Mouse (Mus musculus) testis, adult 10 weeks (tissue): Measurements from ENCODE around the gene Pafah1b3. TPM values are rescaled to one million over a fixed set of nuclear protein-coding genes. Genes with fewer than 3 reads are reported as not detected.

ENCODE experiments used
- polyA plus RNA-seq: library from polyadenylated mRNA; stranded (reverse); fragments of 350-450 nt; fragmentation: Illumina TruSeq; extraction: RNeasy Lipid Tissue Mini Kit (QIAGEN cat#74804); gene quantifications from one replicate; pipeline ENCODE4 v1.2.3, GENCODE M21; 2014; ENCODE audit warnings: low read depth, low replicate concordance

The Pafah1b3 gene
- polyA plus RNA-seq: 1.5 TPM

DNA sequence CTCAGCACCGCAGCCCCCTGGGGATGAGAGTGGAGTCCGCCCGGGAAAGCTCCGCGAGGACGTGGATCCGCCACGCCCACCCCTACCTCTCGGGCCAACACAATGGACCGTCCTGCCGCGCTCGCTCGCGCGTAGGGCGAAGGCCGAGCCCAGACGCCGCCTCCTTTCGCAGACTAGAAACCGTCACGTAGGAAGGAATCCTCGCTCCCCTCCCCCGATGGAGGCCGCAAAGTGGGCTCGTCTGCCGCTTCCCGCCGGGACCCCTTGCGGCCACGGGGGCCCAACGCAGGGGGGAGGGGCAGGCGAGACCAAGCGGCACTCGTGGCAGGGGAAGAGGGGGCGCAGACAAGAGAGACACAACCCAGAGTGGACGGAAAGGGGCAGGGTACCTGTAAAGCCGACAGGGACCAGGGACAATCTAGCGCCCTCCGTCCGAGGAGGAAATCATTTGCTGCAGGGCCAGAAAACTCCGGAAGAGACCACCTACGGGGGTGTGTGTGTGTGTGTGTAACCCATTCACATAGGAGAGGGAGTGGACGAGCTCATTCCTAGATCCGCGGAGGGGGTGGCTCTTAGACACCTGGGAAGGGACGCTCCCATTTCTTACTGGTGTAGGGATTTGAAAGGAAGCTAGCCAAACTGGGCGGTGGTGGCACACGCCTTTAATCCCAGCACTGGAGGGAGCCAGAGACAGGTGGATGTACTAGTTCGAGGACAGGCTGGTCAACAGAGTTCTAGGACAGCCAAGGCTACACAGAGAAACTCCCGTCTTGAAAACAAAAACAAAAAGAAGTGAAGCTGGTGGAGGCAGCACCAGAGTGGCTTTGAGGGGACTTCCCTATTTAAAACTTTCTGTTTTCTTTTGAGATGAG, at the start of gene Pafah1b3:
Gene Pafah1b3, minus strand, starts transcription at position 533 of the 872 bp plus-strand sequence.

DNA sequence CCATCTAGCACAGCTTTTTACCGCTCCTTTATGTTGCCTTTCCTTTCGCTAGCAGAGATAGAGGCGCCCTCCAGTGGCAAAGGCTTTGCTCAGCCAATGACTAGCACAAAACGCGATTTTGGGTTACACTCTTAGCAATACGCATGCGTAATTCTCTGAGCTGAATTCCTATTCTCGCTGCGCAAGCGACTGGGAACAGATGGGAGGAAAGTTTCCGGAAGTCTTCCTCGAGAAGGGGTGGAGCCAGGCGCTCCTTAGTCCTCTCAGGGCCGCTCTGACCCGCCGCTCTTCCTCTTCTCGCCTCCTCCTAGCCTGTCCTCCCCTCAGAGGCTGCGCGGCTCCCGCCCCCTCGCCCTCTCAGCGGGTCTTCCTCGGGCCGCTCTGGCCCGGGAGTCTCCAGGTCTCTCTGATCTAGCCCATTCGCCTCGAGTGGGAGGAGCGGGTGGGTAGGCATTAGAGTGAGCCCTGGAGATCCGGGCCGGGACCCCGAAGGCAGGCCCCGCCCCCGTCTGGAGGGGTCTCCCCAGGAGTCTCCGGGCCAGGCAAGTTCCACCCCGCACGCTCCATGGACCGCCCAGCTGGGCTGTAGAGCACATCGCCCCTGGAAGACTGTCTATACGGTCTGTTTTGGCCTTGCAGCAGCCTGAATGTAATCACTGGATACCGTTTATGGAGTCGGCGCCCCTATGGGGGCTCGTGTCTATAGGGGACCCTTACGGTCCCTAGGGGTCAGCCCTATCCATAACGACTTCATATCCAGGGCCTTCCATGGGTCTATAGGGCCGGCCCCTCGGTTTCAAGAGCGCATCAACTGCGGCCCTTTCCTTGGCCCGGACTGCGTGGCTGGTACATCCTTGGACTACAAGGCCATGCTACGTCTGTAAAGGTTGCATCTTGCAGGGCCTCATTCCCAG, 19.0 kb upstream of the Pafah1b3 start, which contains the start of gene Megf8:
Gene Megf8, plus strand, starts transcription at position 633 of the 914 bp plus-strand sequence.

GRCm38 (mm10) chr7:25305956-25306613, 8.3 kb upstream of the Pafah1b3 start, which contains the start of gene Tmem145:
Gene Tmem145 (plus strand): TSS chr7:25306106.

DNA sequence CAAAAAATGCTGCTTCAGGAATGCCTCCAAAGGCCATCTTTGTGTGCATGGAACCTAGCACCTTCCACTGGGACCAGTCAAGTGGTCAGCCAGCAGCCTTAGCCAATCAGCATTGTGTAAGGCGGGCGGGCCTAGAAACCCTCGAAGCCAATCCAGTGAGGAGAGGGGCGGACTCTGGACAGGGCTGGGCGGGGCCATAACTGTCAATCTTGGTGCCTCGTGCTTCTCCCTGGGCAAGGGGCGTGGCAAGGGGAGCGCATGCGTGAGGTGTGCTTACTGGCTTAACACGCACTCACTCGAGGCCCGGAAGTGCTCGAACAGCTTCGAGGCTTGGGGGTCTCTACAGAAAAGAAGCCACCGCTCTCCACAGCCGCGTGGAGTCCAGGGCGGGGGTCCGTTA, 3.3 kb upstream of the Pafah1b3 start, which contains the start of gene Prr19:
Gene Prr19, plus strand, starts transcription at position 349 of the 400 bp plus-strand sequence.

GRCm38 (mm10) chr7:25267301-25267750, 30.5 kb downstream of the Pafah1b3 start, which contains the start of gene Cic:
Gene Cic (plus strand): TSS chr7:25267704.

DNA sequence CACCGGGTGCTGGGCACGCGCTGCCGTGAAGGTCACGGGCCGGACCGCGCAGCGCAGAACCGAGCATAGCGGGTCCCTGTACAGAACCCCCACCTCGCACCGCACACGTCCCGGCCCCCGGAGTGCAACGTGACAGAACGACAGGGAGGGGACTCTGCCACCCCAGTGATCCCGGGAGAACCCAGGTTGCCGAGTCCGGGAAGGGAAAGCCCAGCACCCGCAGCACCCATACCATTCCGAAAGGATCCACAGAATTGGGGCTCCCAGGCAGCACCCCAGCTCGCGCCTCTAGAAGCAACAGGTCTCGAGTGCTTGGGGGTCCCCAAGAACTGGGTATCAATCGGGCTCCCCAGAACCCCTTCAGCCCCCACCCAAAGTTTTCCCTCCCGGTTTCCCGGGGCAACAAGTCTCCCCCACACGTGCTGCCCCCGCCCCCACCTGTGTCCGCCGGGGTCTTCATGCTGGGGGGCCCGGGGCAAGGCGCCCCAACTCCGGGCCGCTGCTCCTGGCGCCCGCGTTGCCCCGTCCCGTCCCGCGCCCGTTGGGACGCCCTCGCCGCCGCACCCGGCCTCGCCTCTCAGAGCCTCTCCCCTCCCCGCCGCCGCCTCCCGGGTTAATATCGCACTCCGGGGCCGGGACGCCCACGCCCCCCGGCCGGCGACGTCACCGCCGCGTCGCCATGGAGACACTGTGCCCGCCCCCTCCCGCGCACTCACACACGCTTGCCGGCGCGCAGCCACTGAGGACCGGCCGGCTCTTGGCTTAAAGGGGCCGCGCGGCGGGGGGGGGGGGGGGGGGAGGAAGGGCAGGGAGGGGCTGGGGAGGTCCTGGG, 47.4 kb downstream of the Pafah1b3 start, which contains the start of gene Erf:
Gene Erf, minus strand, starts transcription at position 621 of the 832 bp plus-strand sequence.

Other genes with a start within 250 kb of the Pafah1b3 start
- 2.1 TPM for gene Grik5, start 225.6 kb downstream of the Pafah1b3 start, polyA plus RNA-seq
- 4.3 TPM for gene Zfp574, start 225.4 kb downstream of the Pafah1b3 start, polyA plus RNA-seq
- gene Pou2f2, start 118.3 kb downstream of the Pafah1b3 start, polyA plus RNA-seq: 3.8 TPM
- 0.43 TPM for gene Dedd2, start 77.4 kb downstream of the Pafah1b3 start, polyA plus RNA-seq
- 2.7 TPM for gene Zfp526, start 76.6 kb downstream of the Pafah1b3 start, polyA plus RNA-seq
- gene Gsk3a, start 60.1 kb downstream of the Pafah1b3 start, polyA plus RNA-seq: 10.8 TPM
- gene Erf, start 47.2 kb downstream of the Pafah1b3 start, polyA plus RNA-seq: 2.1 TPM
- gene Cic, start 30.3 kb downstream of the Pafah1b3 start, polyA plus RNA-seq: 10.1 TPM
- 2.0 TPM for gene Prr19, start 3.4 kb upstream of the Pafah1b3 start, polyA plus RNA-seq
- gene Tmem145, start 8.1 kb upstream of the Pafah1b3 start, polyA plus RNA-seq: 0.10 TPM
- 0.67 TPM for gene Megf8, start 19.2 kb upstream of the Pafah1b3 start, polyA plus RNA-seq
- gene Cnfn, start 71.7 kb upstream of the Pafah1b3 start, polyA plus RNA-seq: not detected
- 327 TPM for gene Lipe, start 100.7 kb upstream of the Pafah1b3 start, polyA plus RNA-seq
- not detected for gene Cxcl17, start 114.9 kb upstream of the Pafah1b3 start, polyA plus RNA-seq
- gene Ceacam1, start 179.6 kb upstream of the Pafah1b3 start, polyA plus RNA-seq: 0.53 TPM
- gene Ceacam2, start 241.9 kb upstream of the Pafah1b3 start, polyA plus RNA-seq: 39.4 TPM